Mouse (Mus musculus) natural killer cell, adult 2 months (primary cell): ENCODE data around the gene Stum.
A peak's percentile ranks its signal among the peaks of the same experiment; 100 is the strongest.

Experiments
- DNase-seq, 2 experiments: peaks; one replicate each; pipeline ENCODE4 v3.0.0; 2022; ENCODE audit warnings: low spot score in 2 of 2

The Stum gene

GRCm38 (mm10) chr1:180387750-180388480 is 95.4 kb downstream of the Stum start:
- no peak for DNase-seq

- DNase-seq: peak; percentile 95 to 97
These were observed 96.2 kb downstream of the Stum start for GRCm38 (mm10) chr1:180386951-180387749.

DNA sequence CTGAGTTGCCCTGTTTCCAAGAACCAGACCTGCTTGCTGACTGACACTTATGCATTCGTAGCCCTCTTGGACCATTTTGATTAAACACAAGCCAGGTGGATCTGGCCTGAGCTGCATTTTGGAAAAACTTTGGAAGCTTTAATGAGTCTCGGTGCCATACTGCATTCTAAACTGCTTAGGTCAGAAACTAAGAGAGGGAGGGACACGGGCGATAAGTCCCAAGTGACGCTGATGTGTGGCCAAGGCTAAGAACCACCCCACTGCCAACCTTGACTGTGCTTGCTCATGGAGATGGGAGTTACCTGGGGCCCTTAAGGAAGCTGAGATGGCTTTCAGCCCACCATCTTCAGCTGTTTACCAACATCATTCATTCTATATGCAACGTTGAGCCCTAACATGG is 98.0 kb downstream of the Stum start:
- no peak for DNase-seq

DNA sequence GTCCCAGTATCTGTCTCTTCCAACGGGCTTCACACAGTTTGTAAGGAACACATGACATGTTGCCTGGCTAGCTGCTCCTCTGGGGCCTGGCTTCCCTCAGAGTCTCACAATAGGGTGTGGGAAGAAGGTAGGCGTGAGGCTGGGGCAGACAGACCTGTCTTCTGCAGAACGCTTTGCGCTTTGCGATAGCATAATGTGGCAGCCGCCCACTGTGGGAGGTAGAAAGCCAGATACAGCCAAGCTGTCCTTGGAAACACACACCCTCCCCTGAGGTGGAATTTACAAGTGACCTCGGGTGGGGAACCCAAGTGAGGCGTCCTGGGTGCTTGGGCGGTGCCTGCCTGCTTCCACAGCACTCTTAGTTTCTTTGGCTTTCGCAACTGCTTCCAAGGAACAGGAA is 98.8 kb downstream of the Stum start:
- DNase-seq: no peak

GRCm38 (mm10) chr1:180383884-180384283 is 99.4 kb downstream of the Stum start:
- no peak for DNase-seq
